Mouse (Mus musculus): ENCODE data around the gene Ythdf2.

Gene Ythdf2

GRCm38 (mm10) chr4:132154877-132155670, 57.0 kb downstream of the Ythdf2 start:
- no peak for DNase-seq (ENCODE audit: low read depth in 1 of 2, low spot score in 2 of 2)

GRCm38 (mm10) chr4:132151673-132152072, 60.4 kb downstream of the Ythdf2 start:
- no peak for DNase-seq (ENCODE audit: low read depth in 1 of 2, low spot score in 2 of 2)

DNA sequence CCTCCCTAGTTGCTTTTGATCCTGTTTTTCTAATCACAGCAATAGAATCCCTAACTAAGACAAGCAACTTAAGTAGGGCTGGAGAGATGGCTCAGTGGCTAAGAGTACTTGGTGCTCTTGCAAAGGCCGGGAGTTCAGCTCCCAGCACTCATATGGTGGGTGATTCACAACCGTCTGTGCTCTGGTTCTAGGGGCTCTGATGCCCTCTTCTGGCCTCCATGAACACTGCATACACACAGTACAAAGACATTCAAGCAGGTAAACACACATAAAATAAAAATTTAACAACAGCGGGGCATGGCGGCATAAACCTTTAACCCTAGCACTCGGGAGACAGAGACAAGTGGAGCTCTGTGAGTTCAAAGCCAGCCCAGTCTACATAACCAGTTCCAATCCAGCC, 65.9 kb downstream of the Ythdf2 start:
- no peak for DNase-seq (ENCODE audit: low read depth in 1 of 2, low spot score in 2 of 2)

GRCm38 (mm10) chr4:132145092-132145491, 67.0 kb downstream of the Ythdf2 start:
- DNase-seq (ENCODE audit: low read depth in 1 of 2, low spot score in 2 of 2), result no peak

DNA sequence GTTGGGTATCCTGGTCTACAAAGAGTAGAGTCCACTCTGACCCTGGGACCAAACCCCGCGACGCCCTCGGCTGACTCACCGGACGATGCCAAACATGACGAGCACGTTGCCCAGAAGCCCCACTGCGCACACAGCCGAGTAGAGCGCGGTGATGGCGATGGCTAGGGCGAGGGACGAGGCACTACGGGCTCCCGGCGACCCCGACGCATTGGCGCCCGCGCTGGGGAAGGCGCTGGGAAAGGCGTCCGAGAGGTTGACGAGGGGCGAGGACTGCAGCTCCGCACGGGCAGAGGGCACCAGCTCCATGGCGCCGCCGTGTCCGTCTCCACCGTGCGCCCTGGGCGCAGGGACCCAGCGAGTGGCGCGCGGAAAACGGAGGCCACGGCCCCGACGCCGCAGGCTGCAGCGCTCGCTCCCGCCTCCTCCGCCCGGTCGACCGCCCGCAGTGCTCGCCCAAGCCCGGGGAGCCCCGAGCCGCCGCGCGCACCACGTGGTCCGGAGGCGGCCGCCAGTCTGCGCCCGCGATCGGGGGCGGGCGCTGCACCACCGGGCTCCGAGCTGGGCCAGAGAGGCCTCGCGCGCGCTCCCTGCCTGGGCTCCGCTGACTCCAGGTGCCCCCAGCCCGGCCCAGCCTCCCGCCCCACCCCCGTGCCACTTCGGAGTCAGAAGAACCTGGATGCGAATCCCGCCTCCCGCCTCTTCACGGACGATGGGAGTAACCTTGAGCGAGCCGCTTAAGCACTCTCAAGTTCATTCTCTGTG, 67.8 kb downstream of the Ythdf2 start, which contains the start of gene Oprd1:
Gene Oprd1 (minus strand): TSS at position 407 of the 762 bp plus-strand sequence.
- no peak for DNase-seq (ENCODE audit: low read depth in 1 of 2, low spot score in 2 of 2)

- no peak for DNase-seq (ENCODE audit: low read depth in 1 of 2, low spot score in 2 of 2)
Measured at GRCm38 (mm10) chr4:132138640-132139039, 73.5 kb downstream of the Ythdf2 start.

- DNase-seq (ENCODE audit: low read depth in 1 of 2, low spot score in 2 of 2), result no peak
Measured at GRCm38 (mm10) chr4:132137013-132137412, 75.1 kb downstream of the Ythdf2 start.
